Mouse (Mus musculus) myocyte (in vitro differentiated cells): Measurements from ENCODE around the gene Unc5b. TPM values are rescaled to one million over a fixed set of nuclear protein-coding genes. Genes with fewer than 3 reads are reported as not detected.

ENCODE experiments used
- H3K27me3 ChIP-seq: one replicate; pipeline ENCODE4 v1.6.1; 2011; ENCODE audit not compliant: control insufficient read depth, insufficient read depth, insufficient read length
- H3K36me3 ChIP-seq: one replicate; pipeline ENCODE4 v1.6.1; 2011; ENCODE audit not compliant: control insufficient read depth, insufficient read depth
- H3K4me2 ChIP-seq: one replicate; pipeline ENCODE4 v1.6.1; 2011; ENCODE audit warnings: low read depth, control low read depth
- H3K4me3 ChIP-seq: one replicate; pipeline ENCODE4 v1.5.1; 2011; ENCODE audit warnings: mild to moderate bottlenecking, control low read depth, moderate library complexity
- H3K79me2 ChIP-seq: one replicate; pipeline ENCODE4 v1.6.1; 2011; ENCODE audit not compliant: control insufficient read depth, insufficient read depth
- H3ac ChIP-seq: one replicate; pipeline ENCODE4 v1.6.1; 2011; ENCODE audit not compliant: control insufficient read depth, insufficient read length
- CEBPB ChIP-seq: IDR thresholded peaks from 2 replicates; pipeline ENCODE4 v1.6.1; 2011; ENCODE audit warnings: mild to moderate bottlenecking, moderate library complexity; ENCODE audit not compliant: poor library complexity, insufficient read depth, severe bottlenecking
- E2F4 ChIP-seq: IDR thresholded peaks from one replicate; pipeline ENCODE4 v1.6.1; 2011; ENCODE audit warnings: mild to moderate bottlenecking, control low read depth, moderate library complexity; ENCODE audit not compliant: insufficient read depth
- MAX ChIP-seq: IDR thresholded peaks from one replicate; pipeline ENCODE4 v1.6.1; 2011; ENCODE audit warnings: low read depth, mild to moderate bottlenecking, control low read depth
- MYOD1 ChIP-seq, 3 experiments: IDR thresholded peaks; one replicate each; pipeline ENCODE4 v1.6.1; 2011; ENCODE audit warnings: control low read depth in 2 of 3, low read depth in 2 of 3, mild to moderate bottlenecking in 2 of 3, moderate library complexity in 1 of 3; ENCODE audit not compliant: insufficient read length in 2 of 3, control insufficient read depth in 1 of 3
- MYOG ChIP-seq, 3 experiments: IDR thresholded peaks; one replicate each; pipeline ENCODE4 v1.6.1; 2011; ENCODE audit warnings: control low read depth in 2 of 3, low read depth in 2 of 3, mild to moderate bottlenecking in 2 of 3; ENCODE audit not compliant: insufficient read length in 2 of 3, control insufficient read depth in 1 of 3, insufficient read depth in 1 of 3
- POLR2A ChIP-seq: IDR thresholded peaks from one replicate; pipeline ENCODE4 v1.6.1; 2011; ENCODE audit warnings: low read depth, mild to moderate bottlenecking, control low read depth, moderate library complexity; ENCODE audit not compliant: insufficient read length
- POLR2AphosphoS2 ChIP-seq: IDR thresholded peaks from one replicate; pipeline ENCODE4 v1.6.1; 2011; ENCODE audit warnings: low read depth, control low read depth; ENCODE audit not compliant: insufficient read length
- REST ChIP-seq: IDR thresholded peaks from one replicate; pipeline ENCODE4 v1.6.1; 2011; ENCODE audit warnings: mild to moderate bottlenecking, control low read depth, moderate library complexity; ENCODE audit not compliant: insufficient read depth, insufficient read length
- SRF ChIP-seq: IDR thresholded peaks from one replicate; pipeline ENCODE4 v1.6.1; 2011; ENCODE audit warnings: low read depth; ENCODE audit not compliant: control insufficient read depth, insufficient read length
- TCF12 ChIP-seq: IDR thresholded peaks from one replicate; pipeline ENCODE4 v1.6.1; 2011; ENCODE audit warnings: mild to moderate bottlenecking, control low read depth; ENCODE audit not compliant: poor library complexity, insufficient read depth, severe bottlenecking
- TCF3 ChIP-seq: IDR thresholded peaks from one replicate; pipeline ENCODE4 v1.6.1; 2011; ENCODE audit warnings: low read depth, control low read depth; ENCODE audit not compliant: insufficient read length
- USF1 ChIP-seq: IDR thresholded peaks from one replicate; pipeline ENCODE4 v1.6.1; 2011; ENCODE audit warnings: low read depth, mild to moderate bottlenecking, control low read depth, moderate library complexity
- polyA plus RNA-seq: library from polyadenylated mRNA; unstranded; fragments of >200 nt; fragmentation: generic; extraction: Trizol; gene quantifications from one replicate; pipeline ENCODE4 v1.2.1, GENCODE M21; 2012; ENCODE audit warnings: missing spikeins

Unc5b gene
- polyA plus RNA-seq, 1 experiment, result 91.9 TPM

DNA sequence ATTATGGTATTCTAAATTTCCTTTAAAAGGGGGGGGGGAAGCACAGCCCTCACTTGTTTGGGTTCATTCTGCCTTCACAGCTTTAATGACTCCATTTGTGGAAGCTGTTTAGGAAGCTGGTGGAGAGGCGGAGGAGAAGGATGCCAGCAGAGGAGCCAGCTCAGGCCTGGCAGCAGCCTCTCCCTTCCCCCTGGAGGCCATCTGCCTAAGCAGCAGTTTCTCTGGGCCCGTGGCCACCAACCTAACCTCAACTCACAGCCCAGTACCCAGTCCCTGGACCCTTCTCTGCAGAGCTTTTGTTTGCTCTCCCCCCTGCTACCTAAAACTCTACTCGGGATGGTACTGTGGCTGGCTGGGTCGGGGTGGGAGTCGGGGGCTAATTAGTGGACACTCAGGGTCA is 4.1 kb downstream of the Unc5b start:
- TF ChIP-seq MYOG (IDR thresholded peaks at IDR 0.05; ENCODE audit: control insufficient read depth in 1 of 3, insufficient read depth in 1 of 3, insufficient read length in 2 of 3, low read depth in 2 of 3) (peak in 1 of 3 experiments; percentile 31), REST (no peak)
- peak overlapping the region; percentile 10 for H3ac ChIP-seq
- H3K27me3 ChIP-seq, result no peaks in the 10 kb centered on the region
- peak overlapping the region; percentile 100 for H3K4me3 ChIP-seq
- H3K4me2 ChIP-seq, result peak overlapping the region; percentile 97
- H3K36me3 ChIP-seq, result no peaks in the 10 kb centered on the region
- peaks cover 88% of the 10 kb centered on the region for H3K79me2 ChIP-seq

DNA sequence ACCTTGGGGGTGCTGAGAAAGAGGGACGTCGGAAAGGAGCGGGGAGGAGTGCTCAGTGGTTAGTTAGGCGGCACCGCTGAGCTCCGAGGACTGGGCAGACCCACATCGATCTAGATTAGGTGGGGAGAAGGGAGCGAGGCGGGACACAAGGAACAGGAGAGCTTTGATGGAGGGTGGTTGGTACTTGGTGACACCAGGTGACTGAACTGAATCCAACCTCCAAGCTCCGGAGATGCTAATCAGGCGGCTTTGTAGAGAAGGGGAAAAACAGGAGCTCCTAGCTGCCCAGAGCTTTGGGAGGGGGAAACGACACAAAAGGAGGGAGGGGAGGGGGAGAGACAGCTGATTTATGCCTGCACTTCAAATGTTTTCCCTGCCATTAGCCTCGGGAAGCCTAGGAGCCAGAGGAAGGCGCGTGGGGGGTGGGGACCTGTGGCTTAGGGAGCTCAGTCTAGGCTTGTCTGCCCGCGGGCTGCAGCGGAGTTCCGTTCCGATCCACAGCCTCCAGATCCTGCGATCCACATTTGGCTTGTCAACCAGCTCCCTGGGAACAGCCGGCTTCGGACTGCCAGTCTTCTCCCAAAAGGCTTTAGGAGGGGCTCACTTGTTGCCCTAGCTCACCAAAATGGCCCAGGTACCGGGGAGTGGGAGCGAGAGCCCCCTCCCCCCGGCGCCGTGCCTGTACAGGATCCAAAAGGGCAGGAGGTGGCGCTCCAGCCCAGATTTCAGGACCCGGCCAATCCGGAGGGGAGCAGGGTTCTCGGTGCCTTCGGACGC is 4.7 kb downstream of the Unc5b start:
- no peak for TF ChIP-seq TCF12
- no peak for TF ChIP-seq MAX
- TF ChIP-seq CEBPB, result no peak
- TF ChIP-seq TCF3, result no peak
- no peak for TF ChIP-seq SRF
- no peak for TF ChIP-seq POLR2A
- no peak for TF ChIP-seq USF1
- no peak for TF ChIP-seq REST
- no peak for TF ChIP-seq MYOD1 (IDR thresholded peaks at IDR 0.05; ENCODE audit: control insufficient read depth in 1 of 3, insufficient read length in 2 of 3, low read depth in 2 of 3)
- TF ChIP-seq POLR2AphosphoS2, result no peak
- TF ChIP-seq E2F4, result no peak
- Histone ChIP-seq H3K79me2 (peaks cover 94% of the 10 kb centered on the region), H3K36me3 (no peaks in the 10 kb centered on the region), H3ac (peak overlapping the region; percentile 10), H3K4me3 (peak overlapping the region; percentile 100), H3K4me2 (peak overlapping the region; percentile 97), H3K27me3 (no peaks in the 10 kb centered on the region)

GRCm38 (mm10) chr10:60825955-60826354 is 5.4 kb downstream of the Unc5b start:
- Histone ChIP-seq H3K79me2 (peaks cover 99% of the 10 kb centered on the region), H3K4me2 (peak overlapping the region; percentile 97), H3K27me3 (no peaks in the 10 kb centered on the region), H3K36me3 (no peaks in the 10 kb centered on the region), H3K4me3 (peak overlapping the region; percentile 100), H3ac (no peak overlapping the region)
- no peak for TF ChIP-seq E2F4
- TF ChIP-seq TCF12, result no peak
- no peak for TF ChIP-seq POLR2AphosphoS2
- TF ChIP-seq REST, result no peak
- TF ChIP-seq CEBPB, result no peak
- no peak for TF ChIP-seq TCF3
- TF ChIP-seq MAX, result no peak
- no peak for TF ChIP-seq POLR2A
- TF ChIP-seq USF1, result no peak

DNA sequence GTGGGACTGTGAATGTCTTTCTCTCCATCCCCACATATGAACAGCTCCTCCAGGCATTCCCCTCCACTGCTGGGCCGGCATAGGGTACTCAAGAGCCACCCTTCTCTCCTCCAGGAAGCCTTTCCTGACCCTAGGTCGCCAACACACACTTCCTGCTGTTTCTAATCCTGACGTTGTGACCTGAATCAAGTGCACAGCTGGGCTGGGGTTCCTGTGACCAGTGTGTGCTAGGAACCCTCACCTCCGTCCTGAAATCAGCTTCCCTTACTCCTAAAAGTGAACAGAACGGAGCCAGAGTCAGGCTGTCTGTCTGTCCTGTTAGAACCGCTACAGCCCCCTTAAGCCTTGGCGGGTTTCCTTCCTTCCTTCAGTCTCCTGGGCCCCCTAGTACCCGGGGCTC is 7.6 kb downstream of the Unc5b start:
- Histone ChIP-seq H3K4me3 (no peak overlapping the region), H3ac (no peak overlapping the region), H3K27me3 (no peaks in the 10 kb centered on the region), H3K36me3 (no peaks in the 10 kb centered on the region), H3K79me2 (peaks cover 99% of the 10 kb centered on the region), H3K4me2 (peak overlapping the region; percentile 97)
- TF ChIP-seq TCF12 (no peak), SRF (no peak), MYOD1 (IDR thresholded peaks at IDR 0.05; ENCODE audit: control insufficient read depth in 1 of 3, insufficient read length in 2 of 3, low read depth in 2 of 3) (no peak), TCF3 (no peak), MAX (no peak), E2F4 (no peak), POLR2A (no peak), POLR2AphosphoS2 (no peak), MYOG (IDR thresholded peaks at IDR 0.05; ENCODE audit: control insufficient read depth in 1 of 3, insufficient read depth in 1 of 3, insufficient read length in 2 of 3, low read depth in 2 of 3) (no peak), REST (no peak), CEBPB (no peak), USF1 (no peak)

DNA sequence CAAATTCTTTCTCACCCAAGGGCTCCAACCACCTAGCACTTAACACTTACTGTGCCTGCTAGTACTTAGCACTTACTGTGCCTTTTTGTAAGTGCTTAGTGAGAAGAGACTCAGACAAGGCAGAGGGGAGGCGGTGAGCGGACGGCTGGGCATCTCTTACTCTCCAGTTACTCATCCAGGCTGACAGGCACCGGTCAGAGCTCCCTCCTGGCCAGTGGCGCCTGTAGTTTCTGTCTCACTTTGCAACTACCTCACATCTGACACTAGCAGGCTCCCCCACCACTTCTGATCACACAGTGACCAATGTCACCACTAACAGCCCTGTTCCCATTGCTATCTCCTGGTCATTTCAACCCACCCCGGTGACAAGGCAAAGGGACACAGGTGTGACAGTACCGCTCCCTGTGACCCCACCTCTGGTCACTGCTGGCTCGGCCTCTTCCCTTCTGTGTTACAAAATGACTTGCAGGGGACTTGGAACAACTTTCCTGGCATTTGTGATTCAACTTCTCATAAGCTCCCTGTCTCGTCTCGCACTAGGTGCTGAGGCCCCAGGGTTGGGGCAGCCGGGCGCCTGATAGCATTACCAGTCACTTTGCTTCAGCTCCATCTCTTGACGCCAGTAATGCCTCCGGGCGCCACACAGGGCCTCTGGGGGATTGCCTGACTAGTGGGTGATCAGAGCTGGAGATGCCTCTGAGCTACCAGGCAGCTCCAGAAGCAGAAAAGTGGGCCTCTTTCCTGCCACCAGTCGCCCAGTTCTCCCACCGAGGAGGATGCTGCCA is 8.5 kb downstream of the Unc5b start:
- Histone ChIP-seq H3K36me3 (no peaks in the 10 kb centered on the region), H3K4me2 (peak overlapping the region; percentile 97), H3K4me3 (no peak overlapping the region), H3K27me3 (no peaks in the 10 kb centered on the region), H3K79me2 (peaks cover 99% of the 10 kb centered on the region), H3ac (no peak overlapping the region)
- no peak for TF ChIP-seq MYOG (IDR thresholded peaks at IDR 0.05; ENCODE audit: control insufficient read depth in 1 of 3, insufficient read depth in 1 of 3, insufficient read length in 2 of 3, low read depth in 2 of 3)
- no peak for TF ChIP-seq POLR2AphosphoS2
- TF ChIP-seq POLR2A, result peak; percentile 14
- TF ChIP-seq E2F4, result no peak
- TF ChIP-seq TCF12, result no peak
- no peak for TF ChIP-seq CEBPB
- no peak for TF ChIP-seq MAX
